Mouse (Mus musculus) stomach, embryonic 14.5 days (tissue): ENCODE data around the gene Gm39115. TPM values are rescaled to one million over a fixed set of nuclear protein-coding genes. Genes with fewer than 3 reads are reported as not detected.

Experiments
- polyA plus RNA-seq: library from polyadenylated mRNA; unstranded; fragments of >200 nt; fragmentation: Nextera tagmentation; extraction: Ambion mirVana; gene quantifications from 2 replicates; pipeline ENCODE4 v1.2.1, GENCODE M21; 2014

Gm39115 gene
- polyA plus RNA-seq, 1 experiment from 2014 or later = not detected

Other genes starting within 250 kb of the Gm39115 start
- gene Tollip, start 217.5 kb downstream of the Gm39115 start, polyA plus RNA-seq = 53.2 and 55.0 TPM in 2 replicates
- gene Brsk2, start 186.3 kb downstream of the Gm39115 start, polyA plus RNA-seq = 1.6 and 2.6 TPM in 2 replicates
- 66.8 and 68.2 TPM in 2 replicates for gene Mob2, start 75.0 kb downstream of the Gm39115 start, polyA plus RNA-seq
- 5.2 and 6.4 TPM in 2 replicates for gene Dusp8, start 40.2 kb downstream of the Gm39115 start, polyA plus RNA-seq
- gene Gm45618, start 15.3 kb downstream of the Gm39115 start, polyA plus RNA-seq = not detected in 2 replicates
- gene Gm45337, start 8.6 kb upstream of the Gm39115 start, polyA plus RNA-seq = not detected in 2 replicates
- gene Gm29735, start 21.1 kb upstream of the Gm39115 start, polyA plus RNA-seq = not detected in 2 replicates
- not detected in 2 replicates for gene Gm4553, start 29.7 kb upstream of the Gm39115 start, polyA plus RNA-seq
- not detected in 2 replicates for gene Krtap5-2, start 40.0 kb upstream of the Gm39115 start, polyA plus RNA-seq
- not detected in 2 replicates for gene Gm10153, start 54.4 kb upstream of the Gm39115 start, polyA plus RNA-seq
- not detected in 2 replicates for gene Krtap5-3, start 65.3 kb upstream of the Gm39115 start, polyA plus RNA-seq
- not detected in 2 replicates for gene Gm7579, start 75.8 kb upstream of the Gm39115 start, polyA plus RNA-seq
- gene Krtap5-5, start 93.9 kb upstream of the Gm39115 start, polyA plus RNA-seq = not detected in 2 replicates
- not detected in 2 replicates for gene Gm40460, start 105.0 kb upstream of the Gm39115 start, polyA plus RNA-seq
- not detected in 2 replicates for gene Gm2431, start 122.3 kb upstream of the Gm39115 start, polyA plus RNA-seq
- not detected in 2 replicates for gene Gm4559, start 138.3 kb upstream of the Gm39115 start, polyA plus RNA-seq
- gene Krtap5-1, start 161.1 kb upstream of the Gm39115 start, polyA plus RNA-seq = not detected in 2 replicates
- gene Krtap5-4, start 167.5 kb upstream of the Gm39115 start, polyA plus RNA-seq = not detected in 2 replicates
- gene Ifitm10, start 237.7 kb upstream of the Gm39115 start, polyA plus RNA-seq = 1.2 and 2.5 TPM in 2 replicates
- not detected in 2 replicates for gene Gm49369, start 246.6 kb upstream of the Gm39115 start, polyA plus RNA-seq